Mouse (Mus musculus) heart, embryonic 10.5 days (tissue): ENCODE measurements around the gene Sfr1. TPM values are rescaled to one million over a fixed set of nuclear protein-coding genes. Genes with fewer than 3 reads are reported as not detected.

Experiments used
- DNase-seq: peaks from one replicate; pipeline ENCODE4 v3.0.0-alpha.2; 2017; ENCODE audit warnings: low spot score
- H3K27ac ChIP-seq: fragments of 300-500 bp; sonication (generic); 2 replicates; pipeline ENCODE4 v1.5.1; 2016; ENCODE audit warnings: mild to moderate bottlenecking
- H3K27me3 ChIP-seq: fragments of 300-500 bp; sonication (generic); 2 replicates; pipeline ENCODE4 v1.6.1; 2016; ENCODE audit warnings: mild to moderate bottlenecking; ENCODE audit not compliant: poor library complexity, insufficient read depth, severe bottlenecking
- H3K36me3 ChIP-seq: fragments of 300-500 bp; sonication (generic); 2 replicates; pipeline ENCODE4 v1.6.1; 2016; ENCODE audit warnings: mild to moderate bottlenecking, moderate library complexity
- H3K4me1 ChIP-seq: fragments of 300-500 bp; sonication (generic); 2 replicates; pipeline ENCODE4 v1.6.1; 2016; ENCODE audit warnings: mild to moderate bottlenecking
- H3K4me3 ChIP-seq: fragments of 300-500 bp; sonication (generic); 2 replicates; pipeline ENCODE4 v1.5.1; 2016; ENCODE audit warnings: mild to moderate bottlenecking, moderate library complexity
- H3K9me3 ChIP-seq: fragments of 300-500 bp; sonication (generic); 2 replicates; pipeline ENCODE4 v1.6.1; 2016; ENCODE audit warnings: mild to moderate bottlenecking, moderate library complexity
- WGBS: fragments of 180-500 bp; shearing (Covaris S2); methylation state at CpG from one replicate; pipeline ENCODE4 v1.1.7; 2016; 5-methylcytosine and 5-hydroxymethylcytosine counted together
- microRNA-seq: library from miRNA; unstranded; fragments of <30 nt; microRNA quantifications from one replicate; pipeline ENCODE4, GENCODE M21; 2017
- polyA plus RNA-seq: library from polyadenylated mRNA; unstranded; fragments of >200 nt; fragmentation: Nextera tagmentation; extraction: Ambion mirVana; gene quantifications from 2 replicates; pipeline ENCODE4 v1.2.1, GENCODE M21; 2016

The Sfr1 gene
- polyA plus RNA-seq, 1 experiment from 2014 or later, result 281 TPM

DNA sequence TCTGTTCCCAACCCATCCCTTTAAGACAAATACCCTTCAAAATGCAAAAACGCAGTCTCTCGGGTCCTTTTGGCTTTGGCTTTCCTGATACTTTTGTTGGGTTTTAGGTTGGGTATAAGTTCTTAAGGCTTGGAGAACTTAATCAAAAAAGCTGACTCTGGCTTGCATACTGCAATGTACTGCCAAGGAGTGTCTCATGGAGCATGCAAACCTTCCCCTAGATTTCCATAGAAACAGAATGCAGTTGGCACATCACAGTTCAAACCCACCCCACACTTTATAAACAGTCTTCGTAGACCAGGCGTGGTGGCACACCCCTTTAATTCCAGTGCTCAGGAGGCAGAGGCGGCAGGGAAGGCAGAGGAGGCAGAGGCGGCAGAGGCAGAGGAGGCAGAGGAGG is 46.4 kb downstream of the Sfr1 start:
- 75% methylated on average over 6 of the region's 6 CpGs for WGBS
- Histone ChIP-seq H3K4me1 (no peaks in the 10 kb centered on the region), H3K9me3 (no peaks in the 10 kb centered on the region), H3K27ac (no peak overlapping the region), H3K27me3 (no peaks in the 10 kb centered on the region), H3K36me3 (no peaks in the 10 kb centered on the region), H3K4me3 (no peak overlapping the region)
- no peak for DNase-seq

GRCm38 (mm10) chr19:47780145-47780544 is 48.7 kb downstream of the Sfr1 start:
- 87% methylated on average over 7 of the region's 7 CpGs for WGBS
- H3K27me3 ChIP-seq, result no peaks in the 10 kb centered on the region

DNA sequence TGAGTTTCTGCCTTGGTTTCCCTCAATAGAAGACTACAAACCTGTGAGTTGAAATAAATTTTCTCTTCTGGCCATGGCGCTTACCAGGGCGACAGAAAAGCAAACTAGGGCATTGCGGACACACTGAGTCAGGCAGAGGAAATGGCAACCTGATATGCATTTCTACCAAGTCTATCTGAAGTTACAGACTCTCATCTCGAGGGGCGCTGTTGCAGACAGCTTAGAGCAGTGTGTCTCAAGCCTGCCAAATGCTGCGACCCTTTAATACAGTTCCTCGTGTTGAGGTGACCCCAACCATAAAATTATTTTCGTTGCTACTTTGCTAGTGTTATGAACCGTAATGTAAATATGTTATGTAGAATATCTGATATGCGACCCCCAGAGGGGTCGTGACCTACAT is 49.5 kb downstream of the Sfr1 start:
- Histone ChIP-seq H3K27me3 (no peaks in the 10 kb centered on the region), H3K9me3 (no peaks in the 10 kb centered on the region), H3K27ac (no peak overlapping the region), H3K4me3 (no peak overlapping the region), H3K36me3 (no peaks in the 10 kb centered on the region), H3K4me1 (no peaks in the 10 kb centered on the region)
- 72% methylated on average over 11 of the region's 11 CpGs for WGBS
- no peak for DNase-seq

More at GRCm38 (mm10) chr19:47780145-47780544, 48.7 kb downstream of the Sfr1 start:
- Histone ChIP-seq H3K9me3 (no peaks in the 10 kb centered on the region), H3K4me1 (no peaks in the 10 kb centered on the region), H3K36me3 (no peaks in the 10 kb centered on the region), H3K4me3 (no peak overlapping the region), H3K27ac (no peak overlapping the region)
- DNase-seq, result no peak

DNA sequence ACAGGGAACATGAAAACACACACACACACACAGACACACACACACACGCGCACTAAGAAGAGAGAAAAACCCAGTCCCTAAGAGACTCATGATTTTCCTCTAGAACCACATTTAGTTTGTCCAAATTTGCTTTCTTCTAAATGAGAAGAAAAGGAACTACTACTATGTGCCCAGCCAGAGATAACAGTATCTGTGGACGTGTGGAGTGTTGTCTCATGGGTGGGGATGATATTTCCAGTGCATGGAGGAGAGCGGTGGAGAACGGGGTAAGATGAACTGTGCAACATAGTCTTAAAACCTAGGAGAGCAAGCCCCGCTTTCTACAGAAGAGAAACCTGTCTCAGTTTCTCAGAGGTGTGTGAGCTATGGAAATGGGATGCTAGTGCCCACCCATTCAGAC is 52.4 kb downstream of the Sfr1 start:
- 81% methylated on average over 6 of the region's 6 CpGs for WGBS
- H3K27me3 ChIP-seq, result no peaks in the 10 kb centered on the region

More for the DNA sequence above, 52.4 kb downstream of the Sfr1 start:
- no peak for DNase-seq
- H3K9me3 ChIP-seq, result no peaks in the 10 kb centered on the region
- H3K36me3 ChIP-seq, result no peaks in the 10 kb centered on the region
- no peak overlapping the region for H3K27ac ChIP-seq
- no peaks in the 10 kb centered on the region for H3K4me1 ChIP-seq
- H3K4me3 ChIP-seq, result no peak overlapping the region

Small RNAs within 50 kb of the gene (microRNA-seq; reads per million reads assigned to microRNA genes)
- gene Mir8090, result not detected

Other genes with a start within 250 kb of the Sfr1 start
- 42.2 and 53.8 TPM in 2 replicates for gene Stn1, start 194.2 kb upstream of the Sfr1 start, polyA plus RNA-seq
- 7.8 and 10.1 TPM in 2 replicates for gene Slk, start 152.0 kb upstream of the Sfr1 start, polyA plus RNA-seq
- 0.43 and 0.63 TPM in 2 replicates for gene Col17a1, start 39.6 kb upstream of the Sfr1 start, polyA plus RNA-seq
- gene Gsto1, start 123.3 kb downstream of the Sfr1 start, polyA plus RNA-seq, result 81.5 and 129 TPM in 2 replicates
- 0.59 and 1.0 TPM in 2 replicates for gene Gsto2, start 133.9 kb downstream of the Sfr1 start, polyA plus RNA-seq
- 0.06 and 0.11 TPM in 2 replicates for gene Cfap43, start 187.6 kb downstream of the Sfr1 start, polyA plus RNA-seq
- gene Itprip, start 187.6 kb downstream of the Sfr1 start, polyA plus RNA-seq, result 15.6 and 21.1 TPM in 2 replicates
- gene Cfap58, start 206.0 kb downstream of the Sfr1 start, polyA plus RNA-seq, result 0.10 and 0.23 TPM in 2 replicates